Mouse (Mus musculus): ENCODE data around the gene Hsf5. TPM values are rescaled to one million over a fixed set of nuclear protein-coding genes. Genes with fewer than 3 reads are reported as not detected.

Hsf5 gene
- polyA plus RNA-seq, 1 experiment from 2014 or later: 0.27 TPM

DNA sequence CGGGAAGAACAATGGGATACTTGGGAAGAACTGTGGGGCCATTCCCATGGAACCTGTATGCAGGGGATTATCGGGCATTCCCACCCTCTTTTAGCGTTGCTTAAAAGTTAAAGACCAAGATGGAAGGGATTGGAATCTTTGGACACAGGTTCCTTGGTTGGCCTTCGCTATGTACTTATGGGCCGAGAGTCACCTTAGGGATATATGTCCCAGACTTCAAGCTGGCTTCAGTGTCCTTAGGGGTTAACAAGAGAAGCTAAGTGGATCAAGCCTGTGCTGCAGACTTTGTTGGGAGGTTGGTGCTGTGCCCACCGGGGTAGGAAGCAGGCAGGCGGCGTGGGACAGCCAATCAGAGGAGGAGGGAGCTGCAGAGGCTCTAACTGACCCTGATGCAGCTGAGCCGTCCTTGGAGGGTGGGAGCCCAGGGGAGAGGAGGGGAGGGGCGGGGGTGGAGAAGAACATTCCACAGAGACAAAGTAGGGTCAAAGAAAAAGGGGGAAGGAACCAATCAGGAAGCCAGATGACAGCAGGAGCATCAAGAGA lies 36.4 kb upstream of the Hsf5 start:
- peaks cover 11% of the 10 kb centered on the region; the same call in 1 of the 2 replicates for H3K27me3 ChIP-seq
- peaks cover 15% of the 10 kb centered on the region for H3K4me1 ChIP-seq
- H3K9ac ChIP-seq: no peak overlapping the region
- H3K9me3 ChIP-seq (replicated peaks): no peaks in the 10 kb centered on the region
- ATAC-seq: no peak
- no peaks in the 10 kb centered on the region for H3K36me3 ChIP-seq (ENCODE audit: poor library complexity, severe bottlenecking)
- H3K4me3 ChIP-seq: no peak overlapping the region
- no peak overlapping the region for H3K27ac ChIP-seq
- no peak overlapping the region for H3K4me2 ChIP-seq
- WGBS: 39% methylated on average over 10 of the region's 10 CpGs

- no peak overlapping the region for H3K9ac ChIP-seq
- no peak overlapping the region for H3K27ac ChIP-seq
- no peak overlapping the region for H3K4me2 ChIP-seq
- peaks cover 11% of the 10 kb centered on the region; the same call in 1 of the 2 replicates for H3K27me3 ChIP-seq
- no peak overlapping the region for H3K4me3 ChIP-seq
- H3K9me3 ChIP-seq (replicated peaks): no peaks in the 10 kb centered on the region
- no peaks in the 10 kb centered on the region for H3K36me3 ChIP-seq (ENCODE audit: poor library complexity, severe bottlenecking)
- peaks cover 15% of the 10 kb centered on the region for H3K4me1 ChIP-seq
- no peak for ATAC-seq
- WGBS: 88% methylated on average over 12 of the region's 12 CpGs
Measured at GRCm38 (mm10) chr11:87581161-87581865, 35.7 kb upstream of the Hsf5 start.

DNA sequence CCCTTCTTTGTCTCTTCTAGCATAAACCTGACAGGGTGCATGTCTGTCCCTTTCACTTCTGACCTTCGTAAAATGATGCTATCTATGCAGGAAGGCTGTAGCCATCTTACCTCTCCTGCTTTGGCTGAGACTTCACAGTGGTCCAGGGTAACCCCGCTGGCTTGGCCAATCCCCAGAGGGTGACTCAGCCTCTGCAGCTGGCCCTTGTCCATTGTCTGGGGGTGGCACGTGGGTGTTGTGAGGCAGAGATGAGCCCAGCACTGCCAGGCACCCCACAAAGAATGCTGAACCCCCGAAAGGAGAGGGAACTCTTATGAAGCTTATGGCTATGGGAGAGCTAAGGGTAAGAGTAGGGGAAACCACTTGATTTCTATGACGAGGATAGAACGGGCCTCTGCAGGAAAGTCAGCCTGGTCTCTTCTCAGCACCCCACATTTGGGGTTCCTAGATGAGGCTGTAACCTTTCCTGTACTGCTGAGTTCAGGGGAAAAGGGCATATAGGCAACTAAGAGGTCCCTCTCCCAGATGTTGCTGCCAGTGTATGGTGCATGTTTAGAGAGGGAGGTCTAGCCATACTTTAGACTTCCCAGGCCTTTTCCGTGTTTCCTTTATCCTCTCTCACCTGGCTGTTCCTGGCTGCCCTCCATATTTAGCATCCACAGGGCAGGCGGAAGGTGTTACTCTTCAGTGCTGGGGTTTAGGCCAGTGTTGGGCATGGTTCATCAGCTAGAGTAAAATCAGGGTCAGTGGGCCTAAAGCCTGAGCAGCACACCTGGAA lies 34.8 kb upstream of the Hsf5 start:
- peaks cover 15% of the 10 kb centered on the region for H3K4me1 ChIP-seq
- no peak overlapping the region for H3K27ac ChIP-seq
- H3K27me3 ChIP-seq: peaks cover 5% of the 10 kb centered on the region; the same call in 1 of the 2 replicates
- no peak for ATAC-seq
- WGBS: 85% methylated on average over 8 of the region's 8 CpGs
- H3K4me3 ChIP-seq: no peak overlapping the region
- no peak overlapping the region for H3K4me2 ChIP-seq
- H3K9ac ChIP-seq: no peak overlapping the region
- H3K36me3 ChIP-seq (ENCODE audit: poor library complexity, severe bottlenecking): no peaks in the 10 kb centered on the region
- H3K9me3 ChIP-seq (replicated peaks): no peaks in the 10 kb centered on the region

GRCm38 (mm10) chr11:87583291-87584034 lies 33.5 kb upstream of the Hsf5 start:
- Histone ChIP-seq H3K4me3 (no peak overlapping the region), H3K9me3 (replicated peaks) (no peaks in the 10 kb centered on the region), H3K36me3 (ENCODE audit: poor library complexity, severe bottlenecking) (no peaks in the 10 kb centered on the region), H3K27me3 (no peaks in the 10 kb centered on the region), H3K4me1 (peaks cover 5% of the 10 kb centered on the region), H3K9ac (no peak overlapping the region), H3K27ac (no peak overlapping the region), H3K4me2 (no peak overlapping the region)
- 79% methylated on average over 6 of the region's 6 CpGs for WGBS
- no peak for ATAC-seq

DNA sequence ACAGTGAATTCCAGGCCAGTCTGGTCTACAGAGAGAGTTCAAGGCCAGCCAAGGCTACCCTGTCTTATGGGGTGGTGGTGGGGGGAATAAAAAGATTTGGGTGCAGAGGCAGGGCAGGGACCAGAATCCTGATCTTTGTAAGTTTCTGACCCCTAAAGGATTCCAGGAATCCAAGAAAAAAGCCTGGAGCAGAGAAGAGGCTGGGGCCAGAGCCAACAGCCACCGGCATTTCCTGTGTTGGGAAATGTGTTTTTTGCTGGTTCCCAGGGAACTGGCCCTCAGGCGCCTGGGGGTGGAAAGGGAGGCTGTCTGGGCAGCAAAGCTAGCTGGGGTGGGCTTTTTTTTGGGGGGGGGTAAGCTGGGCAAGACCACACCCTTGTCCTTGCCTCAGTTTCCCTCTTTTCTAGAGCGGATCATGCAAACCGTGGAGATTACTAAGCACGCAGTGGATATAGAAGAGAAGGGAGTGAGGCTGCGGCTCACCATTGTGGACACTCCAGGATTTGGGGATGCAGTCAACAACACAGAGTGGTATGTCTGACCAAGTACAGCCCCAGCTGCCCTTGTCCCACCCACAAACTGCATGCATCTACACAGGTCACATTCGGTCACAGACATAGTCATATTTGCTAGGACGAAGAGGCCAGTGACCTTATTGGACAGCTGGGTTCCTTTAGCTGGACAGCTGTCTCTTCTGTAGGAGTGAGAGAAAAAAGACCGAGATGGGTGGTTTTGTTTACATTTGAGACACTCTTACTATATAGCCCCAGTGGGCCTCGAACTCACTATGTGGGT lies 32.1 kb upstream of the Hsf5 start:
- 88% methylated on average over 10 of the region's 10 CpGs for WGBS
- Histone ChIP-seq H3K27me3 (no peaks in the 10 kb centered on the region), H3K9me3 (replicated peaks) (no peaks in the 10 kb centered on the region)

DNA sequence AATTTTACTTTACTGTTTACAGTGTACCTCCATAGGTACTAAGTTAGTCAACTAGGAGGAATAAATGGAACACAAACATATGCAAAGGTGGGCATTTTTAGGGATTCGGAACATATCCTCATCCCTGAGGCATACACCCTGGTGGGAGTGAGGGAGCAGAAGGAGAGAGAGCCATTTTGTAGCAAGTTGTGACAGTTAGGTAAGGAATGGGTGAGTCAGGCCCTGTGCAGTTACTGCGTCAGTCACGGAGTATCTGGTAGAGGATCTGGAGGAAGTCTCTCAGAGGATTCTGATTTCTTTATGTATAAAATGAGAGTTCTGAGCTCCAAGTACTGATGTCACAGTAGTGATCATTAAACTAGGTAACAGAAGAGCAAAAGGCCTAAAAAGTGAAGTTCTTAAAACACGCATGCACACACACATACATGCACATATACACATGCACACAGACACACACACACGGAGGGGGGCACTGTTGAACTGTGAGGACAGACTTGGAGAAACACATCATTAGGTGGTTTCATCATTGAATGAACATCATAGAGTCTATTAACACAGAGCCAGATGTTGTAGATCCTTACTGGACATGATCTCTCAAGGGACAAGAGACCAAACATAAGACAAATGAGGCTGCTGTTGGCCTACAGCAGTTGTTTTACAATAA lies 29.6 kb upstream of the Hsf5 start:
- Histone ChIP-seq H3K9ac (no peak overlapping the region), H3K9me3 (replicated peaks) (no peaks in the 10 kb centered on the region), H3K27me3 (no peaks in the 10 kb centered on the region), H3K36me3 (ENCODE audit: poor library complexity, severe bottlenecking) (no peaks in the 10 kb centered on the region), H3K27ac (no peak overlapping the region), H3K4me3 (no peak overlapping the region), H3K4me2 (no peak overlapping the region), H3K4me1 (peaks cover 18% of the 10 kb centered on the region)
- ATAC-seq: no peak
- WGBS: 94% methylated on average over 5 of the region's 5 CpGs

More for the DNA sequence above, 32.1 kb upstream of the Hsf5 start:
- ATAC-seq: no peak
- Histone ChIP-seq H3K4me3 (no peak overlapping the region), H3K4me2 (no peak overlapping the region), H3K36me3 (ENCODE audit: poor library complexity, severe bottlenecking) (no peaks in the 10 kb centered on the region), H3K27ac (no peak overlapping the region), H3K9ac (no peak overlapping the region), H3K4me1 (peaks cover 7% of the 10 kb centered on the region)

- H3K4me1 ChIP-seq: peaks cover 41% of the 10 kb centered on the region
- H3K9ac ChIP-seq: peak overlapping the region; percentile 87; the same call in 1 of the 2 replicates
- no peaks in the 10 kb centered on the region for H3K27me3 ChIP-seq
- H3K4me2 ChIP-seq: peak overlapping the region; percentile 91; the same call in 1 of the 2 replicates
- no peak overlapping the region for H3K4me3 ChIP-seq
- no peaks in the 10 kb centered on the region for H3K9me3 ChIP-seq (replicated peaks)
- H3K27ac ChIP-seq: no peak overlapping the region
- ATAC-seq: no peak
- peaks cover 4% of the 10 kb centered on the region; the same call in 1 of the 2 replicates for H3K36me3 ChIP-seq (ENCODE audit: poor library complexity, severe bottlenecking)
- WGBS: 91% methylated on average over 8 of the region's 8 CpGs
Measured at GRCm38 (mm10) chr11:87589605-87590004, 27.4 kb upstream of the Hsf5 start.

DNA sequence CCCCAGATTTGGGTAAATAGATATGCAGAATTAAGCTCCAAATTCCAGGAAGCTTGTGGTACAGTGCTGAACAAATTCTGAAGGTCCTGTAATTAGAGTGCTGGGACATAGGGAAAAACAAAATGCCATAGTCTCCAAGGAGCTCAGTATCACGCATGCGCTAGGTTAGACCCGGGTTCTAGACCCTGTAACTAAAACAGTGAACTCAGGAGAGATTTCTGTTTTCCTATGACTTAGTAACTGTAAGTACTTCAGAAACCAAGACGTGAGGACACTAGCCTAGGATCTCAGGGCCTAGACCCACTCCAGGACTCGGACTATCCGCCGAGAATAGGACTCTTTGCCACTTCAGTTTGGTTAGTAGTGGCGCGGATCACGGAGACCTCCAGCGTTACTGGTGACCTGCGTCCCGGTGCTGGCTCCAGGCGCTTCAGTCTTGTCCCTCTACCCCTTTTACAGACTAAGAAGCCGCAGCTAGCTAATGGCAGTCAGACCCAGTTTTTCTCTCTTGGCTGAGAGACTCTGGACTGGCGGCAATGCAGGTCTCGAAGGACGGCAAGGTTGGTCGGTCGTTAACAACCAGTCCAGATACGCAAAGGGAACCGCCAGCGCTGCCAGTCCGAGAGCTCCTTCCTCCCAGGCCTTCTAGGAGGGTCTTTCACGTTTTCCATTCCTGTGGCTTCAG lies 26.0 kb upstream of the Hsf5 start:
- peaks cover 50% of the 10 kb centered on the region for H3K4me1 ChIP-seq
- no peaks in the 10 kb centered on the region for H3K27me3 ChIP-seq
- peak overlapping the region; percentile 82 for H3K27ac ChIP-seq
- peaks cover 4% of the 10 kb centered on the region; the same call in 1 of the 2 replicates for H3K36me3 ChIP-seq (ENCODE audit: poor library complexity, severe bottlenecking)
- peak overlapping the region; percentile 80 for H3K4me3 ChIP-seq
- WGBS: 2% methylated on average over 25 of the region's 25 CpGs
- H3K9me3 ChIP-seq (replicated peaks): no peaks in the 10 kb centered on the region
- H3K4me2 ChIP-seq: peak overlapping the region; percentile 91
- H3K9ac ChIP-seq: peak overlapping the region; percentile 87
- no peak for ATAC-seq

DNA sequence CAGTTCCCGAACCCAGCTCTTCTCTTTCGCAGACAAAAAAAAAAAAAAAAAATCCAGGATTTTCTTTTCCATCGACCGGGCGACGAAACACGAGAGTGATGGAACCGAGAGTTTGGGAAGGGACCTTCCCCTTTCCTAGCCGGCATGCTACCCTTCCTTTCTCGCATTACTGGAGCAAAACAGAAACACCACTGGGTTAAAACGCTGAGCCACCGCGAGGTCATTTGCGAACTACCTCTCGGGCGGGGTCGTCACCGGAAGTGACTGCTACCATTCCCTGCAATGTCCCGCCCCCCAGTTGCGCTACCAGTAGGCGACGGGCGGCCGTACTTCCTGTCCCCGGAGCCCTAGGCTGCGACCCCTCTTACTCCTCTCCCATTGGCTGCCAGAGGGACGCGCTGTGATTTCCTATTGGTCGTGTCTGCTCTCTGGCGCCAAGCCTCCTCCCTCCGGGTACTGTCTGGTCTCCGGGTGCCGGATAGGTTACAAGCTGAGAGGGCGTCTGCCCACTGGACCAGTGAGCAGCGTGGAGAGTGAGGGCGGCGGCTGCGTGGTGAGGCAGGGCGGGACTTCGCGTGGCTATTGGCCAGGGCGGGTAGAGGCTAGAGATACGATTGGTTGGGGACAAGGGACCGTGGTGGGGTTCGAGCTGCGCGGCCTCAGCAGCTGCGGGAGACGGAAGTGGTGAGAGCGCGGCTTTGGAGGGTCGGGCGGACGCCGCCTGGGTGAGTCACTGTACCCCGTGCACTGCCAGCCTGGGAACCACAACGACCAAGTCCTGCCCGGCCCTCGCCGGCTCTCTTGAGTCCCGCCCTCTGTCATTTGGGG lies 25.2 kb upstream of the Hsf5 start, which contains the start of gene Mtmr4:
TSS of gene Mtmr4 (plus strand) at position 637 of the 828 bp plus-strand sequence.
- Histone ChIP-seq H3K36me3 (ENCODE audit: poor library complexity, severe bottlenecking) (peaks cover 4% of the 10 kb centered on the region; the same call in 1 of the 2 replicates), H3K27ac (peak within 1 kb of the TSS; percentile 90), H3K9ac (peak within 1 kb of the TSS; percentile 87), H3K4me2 (peak within 1 kb of the TSS; percentile 91), H3K9me3 (replicated peaks) (no peaks in the 10 kb centered on the region), H3K4me3 (peak within 1 kb of the TSS; percentile 80), H3K27me3 (no peaks in the 10 kb centered on the region), H3K4me1 (peaks cover 57% of the 10 kb centered on the region)
- ATAC-seq: peak; percentile 98
- WGBS: under 1% methylated on average over 60 of the region's 61 CpGs

- ATAC-seq: no peak
- no peaks in the 10 kb centered on the region for H3K27me3 ChIP-seq
- H3K9ac ChIP-seq: peak overlapping the region; percentile 82
- under 1% methylated on average over 14 of the region's 15 CpGs for WGBS
- peaks cover 9% of the 10 kb centered on the region for H3K36me3 ChIP-seq (ENCODE audit: poor library complexity, severe bottlenecking)
- peak overlapping the region; percentile 80 for H3K4me2 ChIP-seq
- peak overlapping the region; percentile 80 for H3K4me3 ChIP-seq
- H3K4me1 ChIP-seq: peaks cover 63% of the 10 kb centered on the region
- peak overlapping the region; percentile 90 for H3K27ac ChIP-seq
- H3K9me3 ChIP-seq (replicated peaks): no peaks in the 10 kb centered on the region
Measured at GRCm38 (mm10) chr11:87592354-87592695, 24.6 kb upstream of the Hsf5 start.
